Mouse (Mus musculus): ENCODE data around the gene Pate4. TPM values are rescaled to one million over a fixed set of nuclear protein-coding genes. Genes with fewer than 3 reads are reported as not detected.
A peak's percentile ranks its signal among the peaks of the same experiment; 100 is the strongest.

The Pate4 gene
- total and polyA plus RNA-seq, 3 experiments = not detected

- DNase-seq = no peak
- Histone ChIP-seq H3K4me1 (ENCODE audit: control insufficient read depth, insufficient read depth, low read length) (no peaks in the 10 kb centered on the region), H3K79me2 (replicated peaks; ENCODE audit: control insufficient read depth, insufficient read depth, low read length) (no peaks in the 10 kb centered on the region), H3K27me3 (ENCODE audit: control insufficient read depth, insufficient read depth, low read length) (no peaks in the 10 kb centered on the region), H3K9ac (ENCODE audit: low read depth, low read length) (no peak overlapping the region), H3K36me3 (ENCODE audit: control insufficient read depth, insufficient read depth, low read length) (no peaks in the 10 kb centered on the region), H3K4me3 (no peak overlapping the region), H3K27ac (no peak overlapping the region)
- TF ChIP-seq POLR2A (IDR thresholded peaks at IDR 0.05; ENCODE audit: insufficient read depth, low read depth, low read length) = no peak
- peak; percentile 69 for TF ChIP-seq CTCF (IDR thresholded peaks at IDR 0.05)
- WGBS = 17% methylated on average over 2 of the region's 2 CpGs
- intact Hi-C loops (cut with DNase I) = loop anchor here (10.0 kb wide), 1 partner anchor 1122 kb away; no protein-coding TSS in a partner anchor
Measured at GRCm38 (mm10) chr9:35592903-35593302, 18.8 kb downstream of the Pate4 start.

- intact Hi-C loops (cut with DNase I) = no loop called here
- TF ChIP-seq POLR2A (IDR thresholded peaks at IDR 0.05; ENCODE audit: insufficient read depth, low read depth, low read length) (no peak), CTCF (IDR thresholded peaks at IDR 0.05) (no peak), EP300 (IDR thresholded peaks at IDR 0.05; ENCODE audit: insufficient read depth, low read depth, low read length) (no peak)
- DNase-seq = no peak
- no peak overlapping the region for H3K4me3 ChIP-seq
- 47% methylated on average over 1 of the region's 1 CpGs for WGBS
- H3K9ac ChIP-seq (ENCODE audit: low read depth, low read length) = no peak overlapping the region
- H3K4me1 ChIP-seq (ENCODE audit: control insufficient read depth, insufficient read depth, low read length) = no peaks in the 10 kb centered on the region
- H3K27me3 ChIP-seq (ENCODE audit: control insufficient read depth, insufficient read depth, low read length) = no peaks in the 10 kb centered on the region
- H3K79me2 ChIP-seq (replicated peaks; ENCODE audit: control insufficient read depth, insufficient read depth, low read length) = no peaks in the 10 kb centered on the region
- no peaks in the 10 kb centered on the region for H3K36me3 ChIP-seq (ENCODE audit: control insufficient read depth, insufficient read depth, low read length)
- H3K27ac ChIP-seq = no peak overlapping the region
Measured at GRCm38 (mm10) chr9:35587674-35588073, 24.1 kb downstream of the Pate4 start.

- no peak overlapping the region for H3K9ac ChIP-seq (ENCODE audit: low read depth, low read length)
- no peak overlapping the region for H3K4me3 ChIP-seq
- H3K27ac ChIP-seq = no peak overlapping the region
- peaks cover 4% of the 10 kb centered on the region; the same call in 1 of the 2 replicates for H3K27me3 ChIP-seq (ENCODE audit: control insufficient read depth, insufficient read depth, low read length)
- no peaks in the 10 kb centered on the region for H3K4me1 ChIP-seq (ENCODE audit: control insufficient read depth, insufficient read depth, low read length)
- no peak for DNase-seq
- WGBS = 10% methylated on average over 32 of the region's 32 CpGs
- no peaks in the 10 kb centered on the region for H3K79me2 ChIP-seq (replicated peaks; ENCODE audit: control insufficient read depth, insufficient read depth, low read length)
- no peak for TF ChIP-seq CTCF (IDR thresholded peaks at IDR 0.05)
- TF ChIP-seq EP300 (IDR thresholded peaks at IDR 0.05; ENCODE audit: insufficient read depth, low read depth, low read length) = no peak
- TF ChIP-seq POLR2A (IDR thresholded peaks at IDR 0.05; ENCODE audit: insufficient read depth, low read depth, low read length) = no peak
- intact Hi-C loops (cut with DNase I) = no loop called here
- no peaks in the 10 kb centered on the region for H3K36me3 ChIP-seq (ENCODE audit: control insufficient read depth, insufficient read depth, low read length)
Measured at GRCm38 (mm10) chr9:35574416-35574815, 37.3 kb downstream of the Pate4 start.

GRCm38 (mm10) chr9:35570663-35571062 is 41.1 kb downstream of the Pate4 start:
- intact Hi-C loops (cut with DNase I) = no loop called here

GRCm38 (mm10) chr9:35569571-35570534 is 41.9 kb downstream of the Pate4 start, which contains the start of the genes Pate2 and Hyls1:
Pate2 (plus strand) TSS chr9:35570284.
Hyls1 (minus strand) TSS chr9:35570398.
- Histone ChIP-seq H3K36me3 (ENCODE audit: control insufficient read depth, insufficient read depth, low read length) (peaks cover 7% of the 10 kb centered on the region), H3K27ac (peak within 1 kb of the TSS; percentile 91), H3K4me1 (ENCODE audit: control insufficient read depth, insufficient read depth, low read length) (no peaks in the 10 kb centered on the region), H3K79me2 (replicated peaks; ENCODE audit: control insufficient read depth, insufficient read depth, low read length) (no peaks in the 10 kb centered on the region), H3K9ac (ENCODE audit: low read depth, low read length) (peak within 1 kb of the TSS; percentile 92), H3K27me3 (ENCODE audit: control insufficient read depth, insufficient read depth, low read length) (peaks cover 4% of the 10 kb centered on the region; the same call in 1 of the 2 replicates), H3K4me3 (peak within 1 kb of the TSS; percentile 83)
- intact Hi-C loops (cut with DNase I) = loop anchor here (10.0 kb wide), 1 partner anchor 365 kb away; the partner anchor contains the start of genes Srpr and Tirap
- TF ChIP-seq EP300 (IDR thresholded peaks at IDR 0.05; ENCODE audit: insufficient read depth, low read depth, low read length) (0 out of 2 replicates have a peak, but pooled peaks have one; percentile 48), CTCF (IDR thresholded peaks at IDR 0.05) (peak; percentile 44), POLR2A (IDR thresholded peaks at IDR 0.05; ENCODE audit: insufficient read depth, low read depth, low read length) (peak; percentile 88)
- peak; percentile 90 to 96 for DNase-seq
- under 1% methylated on average over 86 of the region's 86 CpGs for WGBS

More at GRCm38 (mm10) chr9:35570663-35571062, 41.1 kb downstream of the Pate4 start:
- H3K4me3 ChIP-seq = peak overlapping the region; percentile 83
- no peaks in the 10 kb centered on the region for H3K4me1 ChIP-seq (ENCODE audit: control insufficient read depth, insufficient read depth, low read length)
- no peaks in the 10 kb centered on the region for H3K79me2 ChIP-seq (replicated peaks; ENCODE audit: control insufficient read depth, insufficient read depth, low read length)
- DNase-seq = no peak
- TF ChIP-seq CTCF (IDR thresholded peaks at IDR 0.05) = no peak
- no peak for TF ChIP-seq POLR2A (IDR thresholded peaks at IDR 0.05; ENCODE audit: insufficient read depth, low read depth, low read length)
- TF ChIP-seq EP300 (IDR thresholded peaks at IDR 0.05; ENCODE audit: insufficient read depth, low read depth, low read length) = no peak
- WGBS = 12% methylated on average over 5 of the region's 5 CpGs
- peak overlapping the region; percentile 91 for H3K27ac ChIP-seq
- peaks cover 4% of the 10 kb centered on the region; the same call in 1 of the 2 replicates for H3K27me3 ChIP-seq (ENCODE audit: control insufficient read depth, insufficient read depth, low read length)
- H3K9ac ChIP-seq (ENCODE audit: low read depth, low read length) = no peak overlapping the region
- H3K36me3 ChIP-seq (ENCODE audit: control insufficient read depth, insufficient read depth, low read length) = peaks cover under 1% of the 10 kb centered on the region
